Mouse (Mus musculus): ENCODE measurements at regions not wholly inside any gene's neighbourhood (a gene's known extent, or its start where the extent isn't known, plus 50 kb on each side); places are given as distances from the start of the nearest gene placed in this dataset.

- TF ChIP-seq CTCF (IDR thresholded peaks at IDR 0.05; ENCODE audit: low read depth) (no peak), EP300 (IDR thresholded peaks at IDR 0.05; ENCODE audit: low read depth) (no peak)
These were observed 121.9 kb downstream of the Wdr20rt start for GRCm38 (mm10) chr12:65347251-65347650.

Data from liver, embryonic 14.5 days (tissue).